Mouse (Mus musculus) heart, postnatal 0 days (tissue): ENCODE measurements around the gene Dctn3.
"Not testable (repeated sequence)": the region's sequence is repeated elsewhere in the genome, so short reads cannot be mapped to it uniquely, and the experiment has no call there.

Experiments
- CTCF ChIP-seq: IDR thresholded peaks from 2 replicates; pipeline ENCODE4 v1.5.1; 2016; ENCODE audit warnings: antibody characterized with exemption, control low read depth, low read depth
- EP300 ChIP-seq: IDR thresholded peaks from 2 replicates; pipeline ENCODE4 v1.6.1; 2016; ENCODE audit warnings: antibody characterized with exemption, low read depth

DNA sequence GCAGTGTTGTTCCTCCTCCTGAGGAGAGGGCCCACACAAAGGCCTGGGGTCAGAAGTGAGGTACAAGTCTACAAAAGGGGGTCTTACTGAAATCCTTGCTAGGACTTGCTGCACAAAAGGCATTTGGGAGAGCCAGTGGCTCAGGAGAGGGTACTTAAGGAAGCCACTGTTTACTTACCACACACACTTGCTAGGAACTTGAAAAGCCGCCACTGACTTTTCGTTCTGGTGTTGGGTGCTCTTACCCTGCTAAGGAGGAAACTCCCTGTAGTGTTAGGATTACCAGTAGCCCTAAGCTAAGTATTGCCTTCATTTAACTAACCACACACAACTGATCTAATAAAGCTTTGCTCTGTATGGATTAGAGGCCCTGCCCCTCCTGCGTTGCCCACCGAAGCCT is 33.0 kb downstream of the Dctn3 start:
- TF ChIP-seq CTCF, EP300: not testable (repeated sequence)
